Mouse (Mus musculus) erythroblast, embryonic 14.5 days (primary cell): ENCODE results near the gene Casp6.

ENCODE experiments used
- GATA1 ChIP-seq: IDR thresholded peaks from 2 replicates; pipeline ENCODE4 v1.6.1; 2012; ENCODE audit warnings: low read length, inconsistent platforms, mixed read lengths
- TAL1 ChIP-seq: IDR thresholded peaks from 3 replicates; pipeline ENCODE4 v1.6.1; 2012; ENCODE audit warnings: low read length, inconsistent platforms, mixed read lengths

DNA sequence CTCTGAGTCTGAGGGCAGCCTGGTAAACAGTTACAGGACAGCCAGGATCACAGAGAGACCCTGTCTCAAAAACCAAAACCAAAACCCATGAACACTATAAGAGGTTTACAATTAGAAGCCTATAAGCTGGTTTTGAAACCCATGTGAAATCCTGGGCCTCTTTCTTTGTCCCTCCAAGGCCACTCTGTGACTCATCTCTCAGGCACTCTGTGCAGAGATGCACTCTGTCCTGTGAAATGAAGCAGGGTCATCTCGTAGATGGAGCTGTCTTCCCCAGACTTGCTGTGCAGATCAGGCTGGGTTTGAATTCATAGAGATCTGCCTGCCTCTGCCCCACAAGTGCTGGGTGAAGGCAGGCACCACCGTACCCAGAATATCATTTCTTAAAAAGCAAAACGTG, 16.2 kb downstream of the Casp6 start:
- no peak for TF ChIP-seq GATA1
- no peak for TF ChIP-seq TAL1
